Mouse (Mus musculus): Measurements from ENCODE around the gene Dusp15.

Dusp15 gene

DNA sequence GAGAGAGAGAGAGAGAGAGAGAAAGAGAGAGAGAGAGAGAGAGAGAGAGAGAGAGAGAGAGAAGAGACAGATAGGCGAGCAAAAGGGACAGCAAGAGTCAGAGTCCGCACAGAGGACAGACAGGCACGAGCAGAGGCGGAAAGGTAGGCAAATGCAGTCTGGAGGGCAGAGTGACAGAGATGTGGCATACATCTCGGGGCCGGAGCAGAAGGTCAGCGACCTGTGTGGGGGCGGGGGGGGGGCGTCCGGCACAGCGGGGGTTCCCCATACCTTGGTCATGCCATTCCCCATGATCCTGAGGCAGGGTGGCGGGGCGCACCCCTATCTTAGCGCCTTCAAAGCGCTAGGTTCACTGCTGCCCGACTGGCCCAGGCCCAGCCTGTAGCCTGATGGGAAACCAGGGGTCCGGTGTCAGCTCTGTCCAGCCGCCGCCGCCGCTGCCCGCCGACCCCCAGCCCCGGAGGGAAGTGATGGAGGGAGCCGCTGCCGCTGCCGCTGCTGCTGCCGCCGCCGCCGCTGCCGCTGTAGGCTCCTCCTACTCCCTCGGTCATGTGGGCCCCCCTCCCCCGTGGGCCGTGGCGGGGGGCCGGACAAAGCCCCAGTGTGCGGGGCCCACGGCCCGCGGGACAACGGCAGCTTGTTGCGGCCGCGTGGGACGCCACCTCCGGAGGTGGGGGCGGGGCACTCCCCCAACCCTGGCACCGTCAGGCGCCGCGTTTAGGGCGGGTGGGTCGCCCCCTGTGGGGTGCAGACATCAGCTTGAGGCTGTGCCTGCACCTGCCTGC is at the start of gene Dusp15:
Gene Dusp15 (minus strand): TSS at position 634 of the 785 bp plus-strand sequence.
- no peak for DNase-seq (ENCODE audit: low spot score)

DNA sequence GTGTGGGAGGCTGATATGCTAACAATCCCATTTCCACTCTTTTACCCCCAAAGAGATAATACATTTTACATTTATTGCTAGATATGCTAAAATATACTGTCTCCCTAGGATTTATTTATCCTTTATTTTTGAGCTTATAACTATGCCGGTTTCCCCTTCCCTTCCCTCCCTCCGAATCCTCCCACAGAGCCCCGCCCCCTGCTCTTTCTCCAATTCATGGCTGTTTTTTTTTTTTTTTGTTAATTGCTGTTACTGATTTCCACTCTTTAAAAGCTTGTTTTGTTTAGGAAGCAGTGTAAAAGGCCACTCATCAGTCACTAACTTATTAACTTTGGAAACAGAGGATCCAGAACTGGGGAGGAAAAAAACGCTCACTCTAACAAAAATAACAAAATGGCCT is 45.5 kb upstream of the Dusp15 start:
- DNase-seq (ENCODE audit: low spot score): no peak

DNA sequence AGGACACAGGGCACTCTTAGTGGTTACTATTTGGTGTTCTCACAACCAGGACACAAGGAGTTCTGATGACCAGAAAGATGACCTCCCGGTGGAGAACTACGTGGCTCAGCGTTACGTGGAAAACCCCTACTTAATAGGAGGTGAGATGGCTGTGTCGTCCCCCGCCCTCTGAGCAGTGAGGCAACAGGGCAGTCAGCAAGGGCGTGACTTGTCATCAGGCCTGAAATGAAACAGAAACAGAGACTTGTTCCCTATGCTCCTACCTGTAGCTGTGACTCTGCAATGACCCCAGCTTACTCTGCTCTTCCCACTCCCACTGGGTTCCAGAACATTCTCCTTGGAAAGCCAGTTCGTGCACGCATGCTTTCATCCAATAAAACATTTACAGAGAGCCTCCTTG is 40.0 kb upstream of the Dusp15 start:
- no peak for DNase-seq (ENCODE audit: low spot score)

DNA sequence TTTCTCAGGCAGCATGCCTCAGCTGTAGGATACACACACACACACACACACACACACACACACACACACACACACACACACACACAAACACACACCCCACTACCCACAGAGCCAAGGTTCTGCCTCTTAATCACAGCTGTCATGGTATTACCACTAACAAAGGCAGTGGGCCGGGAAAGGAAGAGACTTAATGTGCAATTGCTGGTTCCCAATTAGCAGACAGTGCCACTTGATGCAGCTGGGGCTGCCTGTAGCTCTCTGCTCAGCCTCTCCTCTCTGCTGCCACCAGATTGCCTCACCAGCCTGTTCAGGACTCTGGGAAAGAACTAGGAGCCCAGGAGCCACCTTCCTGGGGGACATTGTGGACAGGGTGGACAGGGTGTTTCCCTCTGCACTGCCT is 34.1 kb upstream of the Dusp15 start:
- DNase-seq (ENCODE audit: low spot score): no peak

DNA sequence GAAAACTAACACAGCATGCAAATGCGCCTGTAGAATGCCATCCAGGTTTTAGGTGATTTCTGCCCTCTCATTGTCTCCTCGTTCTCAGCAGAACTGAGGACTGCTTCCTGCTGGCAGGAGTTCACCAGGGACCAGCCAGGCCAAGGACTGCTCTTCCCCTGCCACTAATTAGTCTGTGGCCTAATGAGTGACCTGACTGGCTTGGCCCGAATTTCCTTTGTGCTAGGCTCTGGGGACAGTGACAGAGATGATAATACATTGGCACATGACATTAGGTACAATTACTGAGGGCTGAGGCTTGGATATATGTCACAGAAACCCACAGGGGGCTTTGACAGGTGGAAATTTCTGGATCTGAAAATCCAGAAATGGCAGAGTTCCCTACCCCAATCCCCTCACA is 25.5 kb upstream of the Dusp15 start:
- DNase-seq (ENCODE audit: low spot score): no peak

DNA sequence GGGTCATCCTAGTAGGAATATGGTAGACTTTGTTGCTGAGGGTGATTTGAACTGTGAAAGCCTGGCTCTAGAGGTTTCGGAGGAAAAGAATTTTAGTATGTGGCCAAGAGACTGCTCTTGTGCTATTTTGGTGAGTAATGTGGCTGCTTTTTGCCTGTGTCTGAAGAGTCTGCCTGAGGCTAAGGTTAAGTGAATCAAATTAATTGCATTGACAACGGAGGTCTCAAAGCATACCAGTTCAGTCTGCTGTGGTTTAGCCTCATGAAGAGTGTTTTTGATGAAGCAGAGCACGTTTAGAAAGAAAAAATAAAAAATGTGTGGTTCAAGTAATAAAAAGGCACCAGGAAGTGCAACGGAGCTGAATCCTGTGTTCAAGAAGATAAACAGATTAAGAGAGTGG is 14.1 kb upstream of the Dusp15 start:
- DNase-seq (ENCODE audit: low spot score): no peak

DNA sequence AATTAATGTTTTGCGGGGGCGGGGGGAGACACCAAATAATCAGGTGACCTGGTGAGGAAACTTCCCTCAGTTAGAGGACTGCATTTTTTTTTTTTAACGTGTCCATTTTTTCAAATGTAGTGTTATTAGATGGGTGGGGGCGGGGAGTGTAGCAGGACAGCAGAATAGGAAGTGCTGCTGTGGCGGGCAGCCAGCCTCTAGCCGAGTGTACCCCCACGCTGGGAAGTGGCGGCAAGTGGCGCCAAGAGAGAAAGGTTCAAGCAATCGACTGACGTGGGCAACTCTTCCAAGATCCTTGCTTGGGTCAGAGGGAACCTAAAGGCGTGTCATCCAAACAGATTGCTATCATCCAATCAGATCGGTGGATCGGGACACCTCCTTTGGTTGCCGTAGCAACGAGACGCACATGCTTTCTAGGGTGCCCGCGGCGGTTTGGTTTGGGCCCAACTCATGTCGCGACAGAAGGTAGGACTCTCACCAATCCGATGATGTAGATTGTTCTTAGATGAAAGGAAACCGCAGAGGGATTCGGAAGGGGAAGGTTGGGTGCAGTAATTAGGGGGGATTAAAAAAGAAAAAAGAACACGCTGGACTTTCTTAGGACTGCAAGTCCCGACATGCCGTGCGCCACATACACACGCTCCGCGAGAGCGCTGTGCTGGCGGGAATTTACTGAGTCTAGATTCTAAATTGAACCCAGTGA is 10.7 kb upstream of the Dusp15 start, which contains the start of gene Ttll9:
Gene Ttll9 (plus strand): TSS at position 395 of the 703 bp plus-strand sequence.
- no peak for DNase-seq (ENCODE audit: low spot score)

DNA sequence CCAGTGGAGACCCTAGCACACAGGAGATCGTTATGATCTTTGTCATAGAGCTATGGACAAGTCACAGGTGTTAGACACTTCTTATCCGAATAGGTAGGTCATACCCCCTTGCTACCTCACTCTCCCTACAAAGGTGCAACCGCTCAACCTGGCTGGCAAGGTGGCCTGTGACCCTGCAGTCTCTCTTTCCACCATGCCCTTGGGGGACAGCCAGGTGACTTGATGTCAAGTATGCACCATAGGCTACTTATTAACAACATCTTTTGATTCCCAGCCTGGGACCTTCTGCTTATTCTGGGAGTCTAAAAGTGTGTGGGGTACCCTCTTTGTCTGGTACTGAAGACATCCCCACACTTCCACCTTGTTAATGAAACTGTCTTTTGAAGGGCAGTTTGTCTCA is 6.6 kb upstream of the Dusp15 start:
- no peak for DNase-seq (ENCODE audit: low spot score)

DNA sequence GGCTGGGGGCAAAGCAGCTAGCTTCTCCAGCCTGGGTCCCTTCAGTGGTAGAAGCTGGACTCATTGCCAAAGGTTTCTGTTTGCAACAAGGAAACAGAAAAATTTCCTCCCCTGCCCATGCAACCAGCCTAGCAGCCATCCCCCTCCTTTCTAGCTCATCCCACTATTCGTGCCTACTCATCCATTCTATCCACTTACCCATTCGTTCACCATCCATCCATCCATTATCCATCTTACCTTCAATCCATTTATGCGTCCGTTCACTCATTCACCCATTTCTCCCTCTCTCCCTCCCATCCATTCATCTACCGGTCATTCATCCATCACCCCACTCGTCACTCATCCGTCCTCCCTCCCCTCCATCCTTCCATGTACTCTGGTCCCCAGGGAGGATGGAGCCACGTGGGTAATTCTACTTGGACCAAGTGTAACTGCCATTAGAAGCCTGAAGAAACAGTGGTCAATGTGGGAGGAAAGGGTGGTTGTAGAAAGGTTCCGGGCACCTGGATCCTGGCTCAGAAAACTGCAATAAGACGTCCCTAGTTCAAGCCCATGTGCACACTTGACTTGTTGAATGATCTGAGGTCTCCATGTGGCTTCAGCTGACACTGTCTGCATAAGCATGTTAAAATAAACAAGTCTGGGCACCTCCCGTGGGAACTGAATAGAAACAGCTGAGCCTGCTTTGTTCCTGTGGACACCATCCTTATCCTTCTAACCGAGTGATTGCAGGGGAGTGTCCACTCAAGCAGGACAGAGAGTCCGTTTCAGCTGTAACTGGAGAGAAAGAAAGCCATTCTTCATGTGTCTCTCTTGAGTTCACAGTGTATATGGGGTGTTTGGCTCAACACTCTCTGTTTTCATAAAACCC is 587 bp upstream of the Dusp15 start:
- no peak for DNase-seq (ENCODE audit: low spot score)

DNA sequence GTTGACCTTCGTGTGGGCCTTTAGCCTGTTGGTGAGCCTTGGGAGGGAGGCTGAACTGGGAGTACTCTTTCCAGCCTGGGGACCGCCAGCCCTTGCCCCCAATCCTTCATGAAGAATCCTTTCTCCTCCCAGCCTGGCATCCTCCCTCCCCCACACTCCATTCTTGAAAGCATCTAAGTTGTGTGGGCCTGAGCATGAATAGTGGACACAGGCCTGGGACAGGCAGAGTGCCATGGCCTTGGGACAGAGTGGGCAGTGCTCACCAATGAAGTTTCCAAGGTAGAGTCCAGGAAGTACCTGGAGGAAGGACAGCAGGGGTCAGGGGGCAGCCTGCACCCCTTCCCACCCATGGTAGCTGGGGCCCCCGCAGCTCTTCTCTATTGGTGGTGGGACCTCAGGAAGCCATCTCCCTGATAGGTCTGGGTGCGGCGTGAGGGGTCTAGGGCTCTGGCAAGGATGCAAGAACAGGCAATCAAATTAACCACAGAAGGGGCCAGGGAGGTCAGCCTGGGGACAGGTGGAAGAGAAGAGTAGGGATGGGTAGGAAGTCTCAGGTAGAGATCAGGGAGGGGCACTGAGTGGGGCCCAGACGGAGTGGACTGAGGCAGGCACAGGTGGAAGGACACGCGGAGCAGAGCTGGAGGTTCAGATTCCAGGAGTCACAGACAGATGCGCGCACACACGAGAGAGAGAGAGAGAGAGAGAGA is 987 bp downstream of the Dusp15 start:
- DNase-seq (ENCODE audit: low spot score): no peak

DNA sequence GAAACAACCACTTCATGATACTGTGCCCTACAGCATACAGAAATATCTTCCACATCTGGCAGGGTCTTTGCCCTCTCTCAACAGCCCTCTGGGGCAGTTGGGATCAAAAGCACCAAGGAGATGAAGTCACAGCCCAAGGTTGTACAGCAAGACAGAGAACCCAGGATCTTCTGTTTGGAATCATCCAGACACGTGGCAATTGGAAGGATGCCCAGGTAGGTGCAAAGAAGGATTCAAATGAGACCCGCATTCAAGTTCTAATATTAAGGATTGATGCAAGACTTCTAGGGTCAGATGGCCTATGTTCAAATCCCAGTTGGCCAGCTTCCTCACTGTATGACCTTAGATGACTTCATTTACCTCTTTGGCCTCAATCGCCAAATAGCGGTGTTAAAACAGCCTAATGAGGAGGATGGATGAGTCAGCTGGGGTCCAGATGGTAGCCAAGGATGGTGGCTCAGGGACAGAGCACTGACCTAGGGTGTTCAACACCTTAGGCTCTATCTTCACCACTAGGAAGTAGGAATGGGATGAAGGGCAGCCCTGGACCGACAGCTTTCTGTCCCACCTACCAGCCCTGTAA is 3.0 kb downstream of the Dusp15 start:
- no peak for DNase-seq (ENCODE audit: low spot score)

DNA sequence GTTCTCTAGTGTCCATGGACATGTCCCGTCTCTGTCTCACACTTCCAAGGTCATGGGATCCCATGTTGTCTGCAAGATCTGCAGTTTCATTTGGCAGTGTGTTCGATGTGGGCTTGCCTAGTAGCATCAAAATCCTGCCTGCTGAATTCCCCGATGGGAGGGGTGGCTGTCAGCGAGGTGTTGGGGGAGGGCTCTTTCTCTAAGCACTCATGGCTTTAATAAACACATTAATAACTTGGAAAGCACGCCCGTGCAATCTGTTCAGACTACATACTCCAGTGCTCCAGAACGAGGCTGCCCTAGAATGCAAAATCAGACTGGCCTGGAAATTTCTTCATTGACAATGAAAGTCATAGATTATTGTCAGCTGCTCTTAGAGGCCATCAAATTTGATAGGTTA is 4.4 kb downstream of the Dusp15 start:
- no peak for DNase-seq (ENCODE audit: low spot score)

DNA sequence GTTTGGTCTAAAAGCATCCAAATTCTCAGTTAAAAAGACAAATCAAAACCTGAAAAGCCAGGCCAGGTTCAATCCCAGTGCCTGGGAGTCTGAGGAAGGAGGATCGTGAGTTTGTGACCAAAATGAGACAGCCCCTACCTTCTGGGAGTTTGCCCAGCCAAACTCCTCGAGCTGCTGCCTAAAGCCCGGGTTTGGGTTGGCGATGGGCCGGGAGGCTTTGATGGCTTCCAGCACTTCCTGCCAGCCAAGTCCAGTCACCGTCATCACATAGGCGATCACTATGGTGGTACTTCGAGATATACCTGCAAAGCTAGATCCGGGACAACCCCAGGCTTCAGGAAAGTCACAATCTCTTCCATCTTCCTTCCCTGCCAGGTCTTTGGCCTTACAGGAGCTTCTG is 7.5 kb downstream of the Dusp15 start:
- DNase-seq (ENCODE audit: low spot score): no peak

DNA sequence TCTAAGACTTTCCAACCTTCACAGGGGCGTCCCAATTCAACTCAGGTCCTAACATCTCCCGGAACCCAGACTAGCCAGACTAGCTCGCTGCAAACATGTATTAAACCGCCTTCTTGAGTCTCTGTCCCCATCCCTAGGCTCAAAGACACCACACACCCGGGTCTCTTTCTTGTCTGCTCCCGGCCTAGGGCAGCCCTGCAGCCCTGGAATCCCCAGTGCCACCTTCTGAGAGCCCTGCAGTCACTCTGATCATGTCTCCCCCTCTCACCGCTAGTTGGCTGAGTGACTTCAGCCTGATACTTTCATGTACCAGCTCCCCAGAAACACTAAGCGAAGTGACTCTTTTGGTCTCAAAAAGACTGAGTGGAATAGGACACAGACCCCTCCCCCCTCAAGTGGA is 7.9 kb downstream of the Dusp15 start:
- DNase-seq (ENCODE audit: low spot score): no peak

DNA sequence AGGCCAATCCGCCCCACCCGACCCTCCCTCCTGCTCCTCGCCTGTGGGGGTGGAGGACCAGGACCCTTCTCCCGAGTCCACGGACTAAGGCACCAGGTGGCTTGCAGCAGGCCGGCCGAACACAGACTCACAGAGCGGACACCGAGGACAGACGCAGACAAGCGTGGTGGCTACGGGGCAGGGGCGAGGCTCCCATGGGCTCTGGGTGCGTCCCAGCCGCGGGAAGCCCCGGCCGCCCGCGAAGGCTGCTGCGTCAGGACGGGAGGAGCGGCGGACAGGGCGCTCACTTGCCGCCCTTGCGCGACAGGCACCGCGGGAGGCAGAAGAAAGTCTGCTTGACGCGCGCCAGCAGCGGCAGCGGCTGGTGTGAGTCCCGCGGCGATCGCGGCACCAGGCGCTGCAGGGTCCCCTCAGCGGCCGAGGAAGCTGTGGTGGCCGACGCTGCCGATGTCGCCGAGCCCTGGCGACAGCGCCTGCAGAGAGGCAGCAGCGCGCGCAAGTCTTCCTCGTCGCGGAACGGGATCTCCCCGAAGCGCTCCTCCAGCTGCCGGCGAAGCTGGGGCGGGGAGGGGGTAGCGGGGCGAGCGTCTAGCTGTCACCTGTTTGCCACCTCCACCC is 8.5 kb downstream of the Dusp15 start:
- DNase-seq (ENCODE audit: low spot score): no peak

DNA sequence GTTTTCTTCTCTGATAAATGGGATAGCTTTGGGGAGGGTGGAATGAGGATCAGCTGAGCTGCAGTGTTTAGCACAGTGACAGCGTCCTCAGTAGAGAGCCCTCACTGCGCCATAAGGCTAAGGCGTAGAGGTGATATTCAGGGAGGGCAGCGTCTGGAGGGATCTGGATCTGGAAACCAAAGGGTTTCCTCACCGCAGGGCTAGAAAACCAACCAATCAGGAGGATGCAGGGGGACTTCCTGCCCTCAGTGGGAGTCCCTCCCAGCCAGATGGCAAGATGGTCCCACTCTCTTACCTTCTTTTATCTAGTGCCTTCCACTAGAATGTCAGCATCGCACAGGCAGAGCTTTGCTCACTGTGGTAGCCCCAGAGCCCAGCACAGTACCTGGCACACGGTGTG is 9.7 kb downstream of the Dusp15 start:
- DNase-seq (ENCODE audit: low spot score): no peak

DNA sequence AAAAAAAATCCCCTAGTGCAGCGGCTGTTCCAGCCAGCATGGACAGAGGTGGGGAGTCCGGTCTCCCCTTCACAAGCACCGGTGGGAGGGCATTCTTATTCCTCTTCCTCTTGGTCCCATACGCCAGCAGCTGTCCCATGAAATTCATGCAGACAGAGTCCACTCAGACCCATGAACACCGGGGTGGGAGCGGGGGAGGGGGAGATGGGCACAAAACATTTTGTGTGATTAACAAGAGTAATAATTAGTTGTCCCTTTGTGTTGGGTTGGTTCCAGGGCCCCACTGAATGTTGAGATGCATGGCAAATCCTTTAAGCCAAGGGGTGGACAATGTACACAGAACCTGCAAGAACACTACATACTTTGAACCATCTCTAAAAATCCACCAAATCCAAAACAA is 10.4 kb downstream of the Dusp15 start:
- no peak for DNase-seq (ENCODE audit: low spot score)

DNA sequence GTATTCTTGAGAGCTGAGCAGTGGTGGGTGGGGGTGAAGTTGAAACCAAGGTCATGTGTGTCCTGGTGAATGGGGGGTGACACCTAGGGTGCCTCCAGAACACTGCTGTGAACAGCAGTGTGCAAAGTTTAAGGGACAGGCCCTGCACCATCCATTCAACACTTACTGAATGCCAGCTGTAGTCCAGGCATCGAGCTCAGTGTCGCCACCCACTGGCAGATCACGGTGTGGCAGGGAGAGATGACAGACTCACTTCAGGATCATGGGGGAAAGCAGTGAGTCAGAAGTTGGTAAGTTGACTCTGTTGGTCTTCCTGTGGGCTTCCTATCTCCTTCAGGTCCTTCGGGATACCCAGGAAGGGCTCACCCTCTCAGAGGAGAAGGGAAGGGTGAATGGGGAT is 11.7 kb downstream of the Dusp15 start:
- DNase-seq (ENCODE audit: low spot score): peak; percentile 53

DNA sequence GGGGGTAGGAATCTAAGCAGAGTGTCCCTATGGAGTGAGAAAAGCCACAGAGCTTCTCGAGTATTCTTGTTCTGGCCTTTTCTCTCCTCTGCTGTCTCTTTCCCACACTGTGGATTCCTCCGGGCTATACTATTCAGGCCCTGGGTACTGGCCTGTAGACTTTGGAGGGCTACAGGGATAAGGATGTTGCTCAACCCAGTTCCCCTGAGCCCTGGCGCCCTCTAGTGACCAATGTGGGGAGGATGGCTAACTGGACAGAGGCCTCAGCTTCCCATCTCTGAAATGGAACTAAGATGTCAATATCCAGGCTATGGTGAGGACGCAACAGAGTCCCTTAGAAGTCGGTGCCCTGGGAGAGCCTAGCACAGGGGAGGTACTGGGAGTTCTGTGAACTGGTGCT is 17.9 kb downstream of the Dusp15 start:
- peak; percentile 88 for DNase-seq (ENCODE audit: low spot score)

DNA sequence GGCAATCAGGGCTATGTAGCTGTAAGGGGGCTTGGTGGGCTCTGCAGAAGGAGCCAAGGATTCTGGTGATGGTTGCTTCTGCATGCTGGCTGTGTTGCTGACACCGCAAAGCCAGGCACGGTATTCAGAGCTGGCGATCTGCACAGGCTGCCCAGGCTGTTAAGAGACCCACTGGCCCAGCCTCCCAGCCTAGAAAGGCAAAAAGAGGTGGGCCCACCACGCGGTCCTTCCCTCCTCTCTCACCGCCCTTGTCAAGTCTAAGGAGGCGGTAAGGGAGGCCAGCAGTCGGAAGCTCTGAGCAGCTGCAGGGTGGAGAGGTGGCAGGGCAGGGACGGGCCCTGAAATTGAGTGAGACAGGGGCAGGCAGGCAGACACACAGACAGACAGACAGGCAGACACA is 18.4 kb downstream of the Dusp15 start, which contains the start of gene Foxs1:
Gene Foxs1 (minus strand): TSS at position 161 of the 400 bp plus-strand sequence.
- peak; percentile 64 for DNase-seq (ENCODE audit: low spot score)

Measured in adipocyte (in vitro differentiated cells).